Mouse (Mus musculus) cerebellum, adult 2 months (tissue): ENCODE data around the gene Zfp420. TPM values are rescaled to one million over a fixed set of nuclear protein-coding genes. Genes with fewer than 3 reads are reported as not detected.

Source experiments
- DNase-seq, 2 experiments: peaks; one replicate each; pipeline ENCODE4 v3.0.0; 2021
- H3K27ac ChIP-seq: fragments of 200-500 bp; 2 replicates; pipeline ENCODE4 v1.5.1; 2012; ENCODE audit warnings: low read length, control low read depth, inconsistent platforms; ENCODE audit not compliant: insufficient read depth
- H3K27me3 ChIP-seq: fragments of 200-500 bp; 2 replicates; pipeline ENCODE4 v1.6.1; 2012; ENCODE audit warnings: inconsistent platforms, mild to moderate bottlenecking, low read length, moderate library complexity; ENCODE audit not compliant: control insufficient read depth, insufficient read depth
- H3K4me1 ChIP-seq: fragments of 200-500 bp; 2 replicates; pipeline ENCODE4 v1.6.1; 2011; ENCODE audit warnings: low read length; ENCODE audit not compliant: control insufficient read depth, insufficient read depth
- H3K4me3 ChIP-seq: fragments of 200-500 bp; replicated peaks from 2 replicates; pipeline ENCODE3; 2011; ENCODE audit warnings: mild to moderate bottlenecking, low read depth, low read length, control low read depth; ENCODE audit not compliant: insufficient read depth
- CTCF ChIP-seq: fragments of 200-500 bp; IDR thresholded peaks from 2 replicates; pipeline ENCODE4 v1.5.1; 2011; ENCODE audit warnings: low read depth, mild to moderate bottlenecking, control low read depth, low read length, moderate library complexity, borderline replicate concordance; ENCODE audit not compliant: insufficient read depth
- POLR2A ChIP-seq: fragments of 200-500 bp; IDR thresholded peaks from 2 replicates; pipeline ENCODE4 v1.6.1; 2011; ENCODE audit warnings: low read length, control low read depth, borderline replicate concordance; ENCODE audit not compliant: insufficient read depth
- WGBS: fragments of 180-500 bp; shearing (Covaris S2); methylation state at CpG from one replicate; pipeline ENCODE4 v1.1.7; 2018; 5-methylcytosine and 5-hydroxymethylcytosine counted together
- polyA plus RNA-seq: library from polyadenylated mRNA; depleted of rRNA; stranded (reverse); fragments of >200 nt; gene quantifications from 2 replicates; pipeline ENCODE4 v1.2.3, GENCODE M21; 2012; rRNA removed

The Zfp420 gene
- 12.7 and 13.6 TPM in 2 replicates for polyA plus RNA-seq

- H3K4me3 ChIP-seq: peak within 1 kb of the TSS; percentile 71
- H3K27me3 ChIP-seq: no peaks in the 10 kb centered on the region
- peak within 1 kb of the TSS; percentile 1; the same call in 1 of the 2 replicates for H3K27ac ChIP-seq
- TF ChIP-seq POLR2A: peak; percentile 86
- TF ChIP-seq CTCF: no peak; the same call in 1 of the 2 replicates
- DNase-seq: peak; percentile 94 to 97
- H3K4me1 ChIP-seq: no peaks in the 10 kb centered on the region
- 4% methylated on average over 32 of the region's 32 CpGs for WGBS
Measured at GRCm38 (mm10) chr7:29859532-29860517, at the start of gene Zfp420. Gene Zfp420 (plus strand): TSS chr7:29859979.

DNA sequence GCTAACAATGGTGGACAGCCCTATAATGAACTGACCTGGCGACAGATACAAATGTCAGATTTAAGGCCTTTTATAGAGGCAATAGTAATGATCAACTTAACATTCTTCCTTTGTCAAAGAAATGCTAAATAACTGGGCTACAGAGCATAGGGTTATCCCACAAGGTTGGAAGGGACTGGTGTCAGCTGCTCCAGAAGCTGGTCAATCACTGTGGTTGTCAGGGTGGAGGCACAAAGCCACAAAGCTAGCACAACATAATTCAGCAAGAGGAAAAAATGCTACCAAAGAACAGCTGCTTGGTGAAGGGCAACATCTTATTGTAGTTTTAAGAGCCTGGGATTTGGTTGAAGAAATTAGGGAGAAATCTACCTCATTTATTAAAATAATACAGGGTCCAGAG is 47.5 kb upstream of the Zfp420 start:
- 98% methylated on average over 1 of the region's 1 CpGs for WGBS

DNA sequence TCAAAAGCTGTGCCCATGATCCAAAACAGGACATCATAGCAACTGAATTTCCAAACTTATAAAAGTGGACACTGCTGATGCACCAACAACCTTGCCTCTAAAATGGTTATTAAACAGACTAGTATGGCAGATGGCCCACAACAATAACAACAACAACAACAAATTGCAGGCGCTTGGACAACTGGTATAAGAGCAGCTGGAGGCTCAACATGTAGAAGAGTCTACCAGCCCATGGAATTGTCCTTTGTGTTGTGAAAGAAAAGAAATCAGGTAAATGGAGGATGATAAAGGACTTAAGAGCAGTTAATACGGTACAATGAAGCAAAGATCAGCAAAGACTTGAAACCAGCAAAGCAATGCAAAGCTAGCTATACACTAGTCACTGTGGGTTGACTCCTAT is 45.4 kb upstream of the Zfp420 start:
- TF ChIP-seq POLR2A (no peak), CTCF (no peak)
- Histone ChIP-seq H3K27ac (no peak overlapping the region), H3K27me3 (no peaks in the 10 kb centered on the region), H3K4me1 (peaks cover 9% of the 10 kb centered on the region), H3K4me3 (no peak overlapping the region)
- WGBS: 88% methylated on average over 2 of the region's 2 CpGs
- no peak for DNase-seq

More for the DNA sequence above, 47.5 kb upstream of the Zfp420 start:
- Histone ChIP-seq H3K27ac (no peak overlapping the region), H3K4me1 (peaks cover 6% of the 10 kb centered on the region), H3K4me3 (no peak overlapping the region), H3K27me3 (no peaks in the 10 kb centered on the region)
- TF ChIP-seq POLR2A: no peak
- TF ChIP-seq CTCF: no peak
- no peak for DNase-seq

DNA sequence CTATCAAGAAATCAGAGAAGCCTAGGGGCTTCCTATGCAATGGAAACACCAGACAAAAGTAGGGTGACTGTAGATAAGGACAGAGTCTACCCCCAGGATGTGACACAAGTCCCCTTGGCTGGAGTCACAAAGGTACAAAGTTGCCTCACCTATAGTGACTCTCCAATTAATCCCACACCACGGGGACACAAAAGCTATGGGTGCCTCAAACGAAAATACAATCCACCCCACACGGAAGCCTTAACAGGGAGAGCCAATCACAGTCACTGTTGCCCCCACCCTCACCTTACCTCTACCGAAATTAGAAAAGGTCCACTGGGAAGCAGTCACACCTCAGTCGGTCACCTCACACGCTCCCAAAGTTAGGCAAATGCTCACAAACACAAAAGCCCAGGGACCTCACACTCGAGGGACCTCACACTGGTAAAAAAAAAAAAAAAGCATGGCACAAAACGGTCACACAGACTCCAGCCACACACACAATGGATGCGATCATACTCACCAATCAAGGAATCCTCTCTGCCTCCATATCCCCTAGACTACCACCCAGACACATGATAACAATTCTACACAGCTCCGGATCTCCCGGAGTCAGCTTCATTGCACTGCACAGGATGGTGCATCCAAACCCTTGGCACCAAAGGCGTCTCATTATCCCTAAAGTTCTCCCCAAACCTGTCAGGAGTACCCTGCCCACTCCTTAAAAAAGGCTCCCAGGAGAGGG is 44.6 kb upstream of the Zfp420 start:
- H3K27me3 ChIP-seq: no peaks in the 10 kb centered on the region
- no peak for DNase-seq
- 2% methylated on average over 12 of the region's 12 CpGs for WGBS
- H3K4me1 ChIP-seq: peaks cover 9% of the 10 kb centered on the region
- H3K4me3 ChIP-seq: peak overlapping the region; percentile 96
- TF ChIP-seq POLR2A: no peak
- TF ChIP-seq CTCF: no peak
- H3K27ac ChIP-seq: 0 out of 2 replicates have a peak overlapping the region, but pooled peaks have one; percentile 14

DNA sequence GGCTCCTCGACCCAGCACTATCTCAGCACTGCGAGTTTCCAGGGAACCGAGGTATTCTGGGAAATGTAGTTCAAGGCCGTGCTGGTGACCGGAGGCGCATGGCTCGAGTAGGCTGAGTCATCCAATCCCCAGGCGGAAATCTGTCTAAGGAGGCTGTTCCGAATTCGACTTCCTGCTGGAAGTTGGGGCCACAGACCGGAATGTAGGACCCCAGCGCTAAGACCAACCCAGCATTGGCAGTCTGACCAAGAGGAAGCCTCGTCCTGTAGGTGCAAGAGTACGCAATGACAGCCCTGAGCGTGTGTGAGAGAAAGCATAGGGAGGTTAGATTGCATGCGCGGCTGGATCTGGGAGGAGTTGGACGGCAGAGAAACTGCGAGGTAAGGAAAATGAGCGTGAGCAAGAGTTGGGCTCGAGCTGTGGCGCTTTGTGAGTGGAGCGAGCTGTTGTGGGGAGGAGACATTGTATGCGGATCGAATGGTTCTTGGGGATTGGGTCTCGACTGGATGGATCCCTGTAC is 43.8 kb upstream of the Zfp420 start, which contains the start of gene Zfp790:
Gene Zfp790 (plus strand): TSS at position 205 of the 520 bp plus-strand sequence.
- Histone ChIP-seq H3K4me1 (peaks cover 9% of the 10 kb centered on the region), H3K27ac (peak within 1 kb of the TSS; percentile 75), H3K4me3 (peak within 1 kb of the TSS; percentile 96), H3K27me3 (no peaks in the 10 kb centered on the region)
- DNase-seq: peak; percentile 87 to 93
- WGBS: under 1% methylated on average over 26 of the region's 26 CpGs
- TF ChIP-seq POLR2A: peak; percentile 85; the same call in 1 of the 2 replicates
- TF ChIP-seq CTCF: no peak

GRCm38 (mm10) chr7:29818619-29819254 is 41.0 kb upstream of the Zfp420 start:
- Histone ChIP-seq H3K4me1 (peaks cover 9% of the 10 kb centered on the region), H3K27ac (peak overlapping the region; percentile 39; the same call in 1 of the 2 replicates), H3K27me3 (no peaks in the 10 kb centered on the region), H3K4me3 (peak overlapping the region; percentile 94)
- no peak for TF ChIP-seq CTCF
- TF ChIP-seq POLR2A: peak; percentile 40; the same call in 1 of the 2 replicates
- DNase-seq: peak; percentile 73 to 83
- WGBS: under 1% methylated on average over 12 of the region's 12 CpGs

DNA sequence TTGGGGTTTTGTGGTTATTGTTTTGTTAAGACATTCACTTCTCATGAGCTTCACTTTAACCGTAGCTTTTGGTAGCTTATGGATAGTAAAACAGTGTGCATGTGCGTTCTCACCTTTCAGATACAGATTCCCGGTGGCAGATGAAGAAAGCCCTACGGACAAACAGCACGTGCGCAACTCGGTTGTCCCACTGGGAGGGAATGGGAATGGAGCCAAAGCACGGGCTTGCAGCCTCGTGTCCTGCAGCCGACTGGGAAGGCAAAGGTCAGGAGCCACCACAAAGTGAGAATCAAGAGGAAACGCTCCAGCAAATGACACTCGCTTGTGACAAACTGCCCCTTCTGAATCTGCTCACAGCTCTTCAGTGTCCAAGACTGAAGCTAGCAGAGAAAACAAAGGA is 31.8 kb upstream of the Zfp420 start:
- Histone ChIP-seq H3K27ac (no peak overlapping the region), H3K4me3 (no peak overlapping the region), H3K4me1 (no peaks in the 10 kb centered on the region), H3K27me3 (no peaks in the 10 kb centered on the region)
- TF ChIP-seq CTCF (no peak), POLR2A (no peak)
- 62% methylated on average over 12 of the region's 12 CpGs for WGBS
- DNase-seq: no peak
